Comparison of ENCODE assay signal across 21 mouse cellular contexts in the genomic region with DNA sequence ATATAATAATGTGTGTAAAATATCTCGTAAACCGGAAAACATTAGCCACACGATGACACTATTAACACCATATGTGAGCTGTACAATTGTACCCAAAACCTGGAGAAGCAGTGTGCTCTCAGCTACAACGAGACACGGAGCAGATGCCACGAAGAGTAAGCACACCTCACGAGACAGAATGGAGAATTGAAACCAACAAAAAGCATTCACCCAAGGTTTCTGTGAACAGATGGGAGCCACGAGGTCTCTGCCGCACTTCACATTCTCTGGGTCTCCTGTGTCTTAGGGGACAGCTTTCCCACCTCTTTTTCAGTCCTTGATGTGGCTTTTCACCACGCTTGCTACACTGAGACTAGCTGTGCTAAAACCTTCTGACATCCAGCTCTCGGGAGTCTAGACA. TPM values are rescaled to one million over a fixed set of nuclear protein-coding genes. Genes with fewer than 3 reads are reported as not detected.
DNase-seq lines count a peak whose midpoint lies in the region; ATAC-seq and TF ChIP-seq lines count a peak whose summit lies in the region.
"Had no signal": no experiment of that assay in that cellular context is flagged by ENCODE, and none has a peak within 500 bp of the region (broad histone marks: within the 10 kb centered on the region; RNA-seq: fewer than 3 reads in every experiment).

No protein-coding gene starts in this region.

- no peak overlapping the region for H3K4me2 ChIP-seq in forebrain, embryonic 12.5 days
- H3K4me2 ChIP-seq in forebrain, embryonic 15.5 days (replicated peaks) = no peak overlapping the region
- H3K4me2 ChIP-seq in hindbrain, postnatal 0 days (ENCODE audit: low read depth, low read length) = peak overlapping the region; percentile 23; the same call in 1 of the 2 replicates
- H3K4me2 ChIP-seq in hindbrain, embryonic 14.5 days (replicated peaks) = no peak overlapping the region
- peak overlapping the region; percentile 18 for H3K4me2 ChIP-seq in CH12.LX (ENCODE audit: insufficient read depth, low read depth, poor library complexity, severe bottlenecking)
- H3K4me2 ChIP-seq in limb, embryonic 12.5 days = 0 out of 2 replicates have a peak overlapping the region, but pooled peaks have one; percentile 1
- H3K4me2 ChIP-seq: heart, embryonic 15.5 days; liver, embryonic 13.5 days; lung, embryonic 14.5 days had no signal

- TF ChIP-seq CTCF in hindbrain, postnatal 0 days (IDR thresholded peaks at IDR 0.05; ENCODE audit: low read depth) = no peak
- no peak for TF ChIP-seq CTCF in CH12.LX (conservative IDR thresholded peaks at IDR 0.05 in 1 of 2, IDR thresholded peaks at IDR 0.05 in 1 of 2; ENCODE audit: low read depth in 2 of 2, low read length in 2 of 2)

- in situ Hi-C loops in CH12.LX (cut with MboI; ENCODE audit: low pct_ligation_motif_present, low pct_unique_long_range_greater_than_20kb, low sequenced_read_pairs) = no loop called here

- H3K4me3 ChIP-seq in forebrain, embryonic 12.5 days (replicated peaks) = no peak overlapping the region
- H3K4me3 ChIP-seq in forebrain, embryonic 15.5 days = no peak overlapping the region
- no peak overlapping the region for H3K4me3 ChIP-seq in hindbrain, postnatal 0 days (ENCODE audit: low read length)
- no peak overlapping the region for H3K4me3 ChIP-seq in hindbrain, embryonic 14.5 days (replicated peaks; ENCODE audit: low read length)
- no peak overlapping the region for H3K4me3 ChIP-seq in CH12.LX (replicated peaks in 1 of 3; ENCODE audit: low read depth in 2 of 3, low read length in 2 of 3, poor library complexity in 1 of 3)
- no peak overlapping the region for H3K4me3 ChIP-seq in limb, embryonic 12.5 days (replicated peaks)
- H3K4me3 ChIP-seq: heart, embryonic 15.5 days; liver, embryonic 13.5 days; midbrain, embryonic 10.5 days had no signal

- TF ChIP-seq POLR2A in CH12.LX (IDR thresholded peaks at IDR 0.05; ENCODE audit: low read depth, low read length) = no peak

- H3K4me1 ChIP-seq in forebrain, embryonic 12.5 days = no peaks in the 10 kb centered on the region
- no peaks in the 10 kb centered on the region for H3K4me1 ChIP-seq in forebrain, embryonic 15.5 days
- H3K4me1 ChIP-seq in hindbrain, postnatal 0 days (ENCODE audit: insufficient read depth, low read length) = no peaks in the 10 kb centered on the region
- H3K4me1 ChIP-seq in hindbrain, embryonic 14.5 days (replicated peaks; ENCODE audit: control insufficient read depth, insufficient read depth, low read length) = no peaks in the 10 kb centered on the region
- peaks cover 0 to 5% of the 10 kb centered on the region in 2 experiments; a peak in 2 of 4 replicates for H3K4me1 ChIP-seq in CH12.LX (ENCODE audit: control insufficient read depth in 1 of 2, insufficient read depth in 2 of 2)
- H3K4me1 ChIP-seq in limb, embryonic 12.5 days (replicated peaks) = peaks cover 18% of the 10 kb centered on the region
- H3K4me1 ChIP-seq: heart, embryonic 15.5 days; liver, embryonic 13.5 days; midbrain, embryonic 10.5 days had no signal

- H3K27ac ChIP-seq in forebrain, embryonic 12.5 days = peak overlapping the region; percentile 50; the same call in 1 of the 2 replicates
- H3K27ac ChIP-seq in forebrain, embryonic 15.5 days (replicated peaks) = no peak overlapping the region
- no peak overlapping the region for H3K27ac ChIP-seq in hindbrain, postnatal 0 days
- no peak overlapping the region for H3K27ac ChIP-seq in hindbrain, embryonic 14.5 days
- no peak overlapping the region for H3K27ac ChIP-seq in CH12.LX (ENCODE audit: insufficient read depth, low read depth)
- peak overlapping the region; percentile 3; the same call in 1 of the 2 replicates for H3K27ac ChIP-seq in limb, embryonic 12.5 days
- H3K27ac ChIP-seq: heart, embryonic 15.5 days; liver, embryonic 13.5 days; midbrain, embryonic 10.5 days had no signal

- H3K9ac ChIP-seq in forebrain, embryonic 12.5 days = no peak overlapping the region
- no peak overlapping the region for H3K9ac ChIP-seq in forebrain, embryonic 15.5 days (replicated peaks)
- no peak overlapping the region for H3K9ac ChIP-seq in hindbrain, postnatal 0 days (replicated peaks; ENCODE audit: low read length)
- no peak overlapping the region for H3K9ac ChIP-seq in hindbrain, embryonic 14.5 days
- no peak overlapping the region for H3K9ac ChIP-seq in CH12.LX (ENCODE audit: insufficient read depth, low read depth)
- H3K9ac ChIP-seq in limb, embryonic 12.5 days (replicated peaks) = no peak overlapping the region
- H3K9ac ChIP-seq: heart, embryonic 15.5 days; liver, embryonic 13.5 days; lung, embryonic 14.5 days had no signal

- H3K27me3 ChIP-seq in forebrain, embryonic 12.5 days = 0 out of 2 replicates have a peak, but pooled peaks cover 5% of the 10 kb centered on the region
- H3K27me3 ChIP-seq in forebrain, embryonic 15.5 days = no peaks in the 10 kb centered on the region
- no peaks in the 10 kb centered on the region for H3K27me3 ChIP-seq in hindbrain, postnatal 0 days (ENCODE audit: insufficient read depth, low read length)
- H3K27me3 ChIP-seq in hindbrain, embryonic 14.5 days (ENCODE audit: control insufficient read depth, insufficient read depth, low read length) = no peaks in the 10 kb centered on the region
- H3K27me3 ChIP-seq in CH12.LX (replicated peaks) = no peaks in the 10 kb centered on the region
- H3K27me3 ChIP-seq in limb, embryonic 12.5 days = no peaks in the 10 kb centered on the region
- H3K27me3 ChIP-seq: heart, embryonic 15.5 days; liver, embryonic 13.5 days had no signal

- WGBS in forebrain, embryonic 12.5 days = 76% methylated on average over 11 of the region's 11 CpGs
- WGBS in forebrain, embryonic 15.5 days = 57% methylated on average over 11 of the region's 11 CpGs
- WGBS in hindbrain, postnatal 0 days = 58% methylated on average over 11 of the region's 11 CpGs
- WGBS in hindbrain, embryonic 14.5 days = 78% methylated on average over 11 of the region's 11 CpGs
- 56% methylated on average over 11 of the region's 11 CpGs for WGBS in limb, embryonic 12.5 days

- H3K9me3 ChIP-seq in forebrain, embryonic 12.5 days = no peaks in the 10 kb centered on the region
- H3K9me3 ChIP-seq in forebrain, embryonic 15.5 days = no peaks in the 10 kb centered on the region
- H3K9me3 ChIP-seq in hindbrain, postnatal 0 days (ENCODE audit: low read length) = no peaks in the 10 kb centered on the region
- no peaks in the 10 kb centered on the region for H3K9me3 ChIP-seq in hindbrain, embryonic 14.5 days (ENCODE audit: control insufficient read depth, low read length)
- no peaks in the 10 kb centered on the region for H3K9me3 ChIP-seq in CH12.LX (replicated peaks; ENCODE audit: low read length)
- H3K9me3 ChIP-seq in limb, embryonic 12.5 days = no peaks in the 10 kb centered on the region
- H3K9me3 ChIP-seq: heart, embryonic 15.5 days; liver, embryonic 13.5 days; midbrain, embryonic 10.5 days had no signal

- H3K36me3 ChIP-seq in forebrain, embryonic 12.5 days (replicated peaks) = no peaks in the 10 kb centered on the region
- no peaks in the 10 kb centered on the region for H3K36me3 ChIP-seq in forebrain, embryonic 15.5 days
- no peaks in the 10 kb centered on the region for H3K36me3 ChIP-seq in hindbrain, postnatal 0 days (ENCODE audit: insufficient read depth, low read length)
- H3K36me3 ChIP-seq in hindbrain, embryonic 14.5 days (replicated peaks; ENCODE audit: control insufficient read depth, insufficient read depth) = no peaks in the 10 kb centered on the region
- H3K36me3 ChIP-seq in CH12.LX (replicated peaks in 1 of 2; ENCODE audit: control insufficient read depth in 1 of 2, insufficient read depth in 1 of 2, low read length in 1 of 2) = no peaks in the 10 kb centered on the region
- H3K36me3 ChIP-seq in limb, embryonic 12.5 days = no peaks in the 10 kb centered on the region
- H3K36me3 ChIP-seq: heart, embryonic 15.5 days; liver, embryonic 13.5 days; midbrain, embryonic 10.5 days had no signal

- dilution Hi-C loops in CH12.LX (cut with MboI; ENCODE audit: extremely low pct_ligation_motif_present, extremely low pct_unique_long_range_greater_than_20kb, low sequenced_read_pairs) = no loop called here

- DNase-seq in hindbrain, postnatal 0 days (ENCODE audit: low spot score) = no peak
- no peak for DNase-seq in hindbrain, embryonic 14.5 days (ENCODE audit: low spot score)
- DNase-seq in CH12.LX (ENCODE audit: extremely low read depth) = peak; percentile 35
- DNase-seq in urinary bladder, postnatal 4 days (ENCODE audit: low spot score in 2 of 2) = no peak
- DNase-seq: cerebellum, adult 9-11 months; gastrocnemius, postnatal 36 days; kidney, adult 2 months; kidney, postnatal 14 days; left cerebral cortex, postnatal 4 days; liver, embryonic 13.5 days; lung, embryonic 14.5 days; lung, postnatal 4 days; spleen, adult 18-20 months; thymus, adult 18-20 months; thymus, postnatal 4 days had no signal

- no peak for TF ChIP-seq EP300 in CH12.LX (IDR thresholded peaks at IDR 0.05; ENCODE audit: low read length)

- no peak for ATAC-seq in forebrain, embryonic 12.5 days (ENCODE audit: low FRiP score)
- no peak for ATAC-seq in forebrain, embryonic 15.5 days (replicated peaks)
- 0 out of 2 replicates have a peak, but pooled peaks have one; percentile 45 for ATAC-seq in hindbrain, postnatal 0 days
- no peak for ATAC-seq in hindbrain, embryonic 14.5 days (ENCODE audit: low FRiP score)
- no peak for ATAC-seq in limb, embryonic 12.5 days (ENCODE audit: insufficient number of reproducible peaks, insufficient read depth, low FRiP score, low TSS enrichment, low read depth)
- ATAC-seq: inflammation-experienced regulatory T-cells, adult 6 months had no signal

- TF ChIP-seq RAD21 in CH12.LX (IDR thresholded peaks at IDR 0.05; ENCODE audit: low read depth, low read length) = no peak

- no peaks in the 10 kb centered on the region for H3K79me2 ChIP-seq in CH12.LX (replicated peaks; ENCODE audit: control insufficient read depth, extremely low read depth, insufficient read depth, poor library complexity, severe bottlenecking)

TF ChIP-seq in CH12.LX, 34 proteins besides CTCF, POLR2A, EP300 and RAD21 (continues in another document):
- TF ChIP-seq BHLHE40 (IDR thresholded peaks at IDR 0.05; ENCODE audit: low read depth, low read length) (peak; percentile 95), TBP (conservative IDR thresholded peaks at IDR 0.05; ENCODE audit: low read depth, low read length) (no peak), PAX5 (IDR thresholded peaks at IDR 0.05; ENCODE audit: low read length) (no peak), SMC3 (IDR thresholded peaks at IDR 0.05; ENCODE audit: low read depth, low read length) (no peak), ELF1 (IDR thresholded peaks at IDR 0.05; ENCODE audit: low read depth, low read length) (no peak)

RNA-seq across cellular contexts. Expression of gene Map3k7, which starts 48.8 kb away (rescaled TPM):
- 45.1 and 47.5 TPM in 2 replicates for polyA plus RNA-seq in forebrain, embryonic 12.5 days (2016; fragmentation: Nextera tagmentation; extraction: Ambion mirVana)
- 31.4 and 32.5 TPM in 2 replicates for polyA plus RNA-seq in forebrain, embryonic 15.5 days (2015; fragmentation: Nextera tagmentation; extraction: Ambion mirVana)
- 38.5 and 47.0 TPM in 2 replicates for total RNA-seq in hindbrain, postnatal 0 days (2014; rRNA removed)
- polyA plus RNA-seq in hindbrain, postnatal 0 days (2015; fragmentation: Nextera tagmentation; extraction: Ambion mirVana) = 16.0 TPM in 2 replicates
- 31.7 and 37.4 TPM in 2 replicates for polyA plus RNA-seq in hindbrain, embryonic 14.5 days (2014; fragmentation: Nextera tagmentation; extraction: Ambion mirVana)
- total RNA-seq in CH12.LX (2012; rRNA removed) (41.7 and 49.1 TPM in 2 replicates), CH12.LX (2014; rRNA removed) (43.9 and 47.7 TPM in 2 replicates)
- polyA plus RNA-seq in CH12.LX (2012; ENCODE audit: insufficient read length, low read depth) = 63.0 and 63.7 TPM in 2 replicates
- polyA plus RNA-seq in limb, embryonic 12.5 days (2016; fragmentation: Nextera tagmentation; extraction: Ambion mirVana) = 51.9 and 54.2 TPM in 2 replicates

Comparison
In these comparisons a context has a peak if more than half of its experiments do, and no peak if none do; other contexts are left out.
1. H3K27ac ChIP-seq: peak in forebrain, embryonic 12.5 days (single experiment) and limb, embryonic 12.5 days (single experiment); none in forebrain, embryonic 15.5 days (single experiment), hindbrain, postnatal 0 days (single experiment), hindbrain, embryonic 14.5 days (single experiment) and CH12.LX (single experiment).
2. H3K4me2 ChIP-seq: peak in hindbrain, postnatal 0 days (single experiment), CH12.LX (single experiment) and limb, embryonic 12.5 days (single experiment); none in forebrain, embryonic 12.5 days (single experiment), forebrain, embryonic 15.5 days (single experiment) and hindbrain, embryonic 14.5 days (single experiment).